Mouse (Mus musculus): ENCODE measurements around the gene Muc15. TPM values are rescaled to one million over a fixed set of nuclear protein-coding genes. Genes with fewer than 3 reads are reported as not detected.

Muc15 gene
- not detected for total RNA-seq (2021)
- long read RNA-seq, experiment 1 = 0 reads
- long read RNA-seq, experiment 2 = 0 reads

DNA sequence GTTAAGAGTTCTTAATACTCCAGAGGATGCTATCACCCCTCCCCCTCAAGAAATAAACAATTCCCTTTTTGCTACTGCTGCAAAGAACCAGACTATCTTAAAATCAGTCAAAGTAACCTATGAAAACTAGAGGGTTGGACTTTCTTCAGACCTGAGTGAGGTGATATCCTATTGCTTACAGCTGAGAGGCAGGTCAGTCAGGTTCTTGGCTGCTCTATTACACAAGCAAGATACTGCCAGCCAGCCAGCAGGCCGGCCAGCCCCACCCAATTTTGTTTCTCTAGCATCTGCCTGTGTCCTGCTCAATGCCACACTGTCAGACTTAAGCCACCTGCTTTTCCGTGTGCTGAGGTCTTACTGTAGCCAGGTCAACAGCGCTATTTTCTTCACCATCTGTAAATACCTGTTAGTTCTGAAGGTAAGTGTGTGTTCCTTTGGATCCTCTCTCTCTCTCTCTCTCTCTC lies at the start of gene Muc15:
Gene Muc15 (plus strand): TSS at position 51 of the 464 bp plus-strand sequence.
- DNase-seq = no peak

DNA sequence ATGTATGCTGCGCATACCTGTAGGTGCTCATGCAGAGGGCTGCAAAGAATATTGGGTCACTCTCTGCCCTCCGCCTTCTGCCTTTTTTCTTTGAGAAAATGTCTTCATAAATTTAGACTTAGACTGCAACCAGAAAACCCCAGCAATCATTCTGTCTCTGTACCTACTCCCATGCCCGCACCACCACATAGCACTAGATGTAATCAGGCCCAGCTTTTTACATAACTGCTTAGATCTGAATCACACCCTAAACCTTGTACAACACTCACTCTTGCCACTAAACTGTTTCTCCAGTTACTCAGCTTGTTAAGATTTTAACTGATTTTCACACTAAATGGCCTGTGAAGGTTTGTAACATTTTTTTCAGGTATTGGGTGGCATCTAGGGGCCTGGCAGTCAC lies 11.7 kb upstream of the Muc15 start:
- no peak for DNase-seq

DNA sequence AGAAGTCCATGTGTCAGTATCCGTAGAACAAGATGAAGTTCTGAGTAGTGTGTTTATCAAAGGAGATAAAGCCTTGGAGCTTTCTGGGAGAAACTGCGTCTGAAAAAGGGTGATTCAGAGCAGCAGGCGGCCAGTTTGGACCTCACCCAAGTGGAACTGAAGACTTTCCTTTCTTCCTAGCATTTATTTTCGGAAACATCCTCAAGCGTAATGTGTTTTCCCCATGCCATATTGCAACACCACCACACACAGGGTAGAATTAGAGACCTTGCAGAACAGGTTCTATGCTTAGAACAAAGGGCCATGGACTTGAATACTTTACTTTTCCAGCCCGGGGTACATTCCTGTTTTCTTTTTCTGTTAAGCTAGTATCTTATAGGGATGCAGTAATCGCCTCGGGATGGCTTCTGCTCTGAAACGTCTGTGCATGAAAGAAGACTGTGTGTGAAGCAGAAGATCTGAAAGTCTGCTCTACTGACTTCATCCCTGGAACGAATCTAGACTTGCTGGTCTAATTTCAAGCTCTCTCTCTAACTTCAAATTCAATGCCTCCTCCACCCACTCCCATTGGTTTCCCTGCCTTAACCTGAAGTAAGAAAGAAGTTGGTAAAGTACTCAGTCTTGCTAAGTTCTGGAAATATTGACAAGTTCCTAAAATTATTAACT lies 11.0 kb upstream of the Muc15 start:
- DNase-seq = peak; percentile 4

DNA sequence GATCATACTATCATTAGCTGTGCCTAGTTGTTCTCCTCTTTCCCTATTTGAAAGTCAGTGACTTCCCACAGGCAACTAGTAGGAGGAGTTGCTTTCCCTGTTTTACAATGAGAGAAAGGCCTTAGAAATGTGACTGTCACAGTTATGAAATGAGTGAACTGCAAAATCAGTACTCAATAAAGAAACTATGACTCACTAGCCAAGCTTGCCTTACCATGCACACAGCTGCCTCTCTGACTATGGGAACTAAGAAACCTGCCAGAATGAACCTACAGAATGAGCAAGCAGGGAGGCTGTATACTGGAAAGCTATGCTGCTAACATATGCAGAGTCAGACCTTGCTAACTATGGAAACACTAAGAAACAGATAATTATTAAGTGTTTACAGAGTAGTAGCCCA lies 2.1 kb upstream of the Muc15 start:
- DNase-seq = no peak

DNA sequence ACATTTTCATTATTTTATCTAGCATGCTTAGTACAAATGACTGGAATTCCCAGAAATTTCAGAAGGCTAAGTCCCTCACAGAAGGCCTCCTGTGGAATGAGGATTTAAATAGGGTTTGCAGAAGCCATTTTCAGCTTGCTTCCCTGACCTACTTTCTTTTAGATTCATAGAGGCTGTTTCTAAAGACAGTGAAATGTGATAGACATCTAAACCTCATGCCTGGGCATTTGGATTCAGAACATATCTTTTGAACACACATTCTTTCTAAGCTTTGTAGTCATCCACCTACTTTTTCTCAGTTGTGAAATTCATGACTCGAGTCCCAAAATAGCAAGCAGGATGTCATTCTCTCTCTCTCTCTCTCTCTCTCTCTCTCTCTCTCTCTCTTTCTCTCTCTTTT lies 1.1 kb downstream of the Muc15 start:
- no peak for DNase-seq

DNA sequence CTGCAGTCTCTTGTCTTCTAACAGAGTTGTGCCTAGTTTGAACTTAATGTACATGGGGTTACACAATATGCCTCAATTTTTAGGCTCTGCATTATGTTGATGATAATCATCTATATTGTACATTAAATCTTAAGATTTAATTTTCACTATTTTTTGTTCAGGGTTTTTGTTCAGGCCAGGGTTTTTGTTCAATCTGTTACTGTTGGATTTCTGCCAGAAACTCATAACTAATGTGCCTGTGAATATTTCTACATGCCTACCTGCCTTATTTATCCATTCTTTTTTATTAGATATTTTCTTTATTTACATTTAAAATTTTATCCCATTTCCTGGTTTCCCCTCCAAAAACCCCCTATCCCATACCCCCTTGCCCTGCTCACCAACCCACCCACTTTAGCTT lies 5.0 kb downstream of the Muc15 start:
- DNase-seq = no peak

DNA sequence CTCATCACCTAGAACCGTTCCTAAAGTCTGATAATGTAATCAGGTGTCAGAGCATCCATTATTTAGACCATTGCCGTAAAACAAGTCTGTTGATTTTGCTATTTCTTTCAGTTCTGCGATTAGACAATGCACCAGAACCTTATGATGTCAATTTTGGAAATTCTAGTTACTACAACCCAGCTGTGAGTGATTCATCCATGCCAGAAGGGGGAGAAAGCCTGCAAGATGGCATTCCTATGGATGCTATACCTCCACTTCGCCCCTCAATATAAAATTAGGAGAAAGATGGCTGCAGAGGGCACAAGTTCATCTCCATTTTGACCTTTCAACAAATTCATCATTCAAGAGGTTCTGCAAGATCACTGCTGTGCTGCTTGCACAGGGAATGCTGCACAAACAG lies 16.1 kb downstream of the Muc15 start:
- DNase-seq = no peak

DNA sequence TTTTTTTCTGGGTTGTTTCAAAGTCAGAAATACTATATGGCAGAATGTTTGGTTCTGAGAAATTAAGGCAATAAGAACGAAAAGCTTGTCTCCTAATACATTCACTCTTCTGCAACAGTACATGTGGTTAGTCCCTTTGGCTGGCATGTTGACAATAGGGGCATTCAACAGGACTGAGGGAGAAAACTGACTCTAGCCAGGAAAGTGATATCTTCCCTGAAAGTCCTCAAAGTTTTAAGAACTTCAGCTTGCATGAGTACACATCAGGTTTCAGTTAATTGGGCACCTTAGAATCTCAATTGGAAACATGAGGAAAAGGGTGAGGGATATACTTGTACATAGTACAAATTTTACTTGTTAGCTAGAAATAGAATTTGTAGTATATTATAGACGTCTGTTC lies 16.8 kb downstream of the Muc15 start:
- DNase-seq = no peak

DNA sequence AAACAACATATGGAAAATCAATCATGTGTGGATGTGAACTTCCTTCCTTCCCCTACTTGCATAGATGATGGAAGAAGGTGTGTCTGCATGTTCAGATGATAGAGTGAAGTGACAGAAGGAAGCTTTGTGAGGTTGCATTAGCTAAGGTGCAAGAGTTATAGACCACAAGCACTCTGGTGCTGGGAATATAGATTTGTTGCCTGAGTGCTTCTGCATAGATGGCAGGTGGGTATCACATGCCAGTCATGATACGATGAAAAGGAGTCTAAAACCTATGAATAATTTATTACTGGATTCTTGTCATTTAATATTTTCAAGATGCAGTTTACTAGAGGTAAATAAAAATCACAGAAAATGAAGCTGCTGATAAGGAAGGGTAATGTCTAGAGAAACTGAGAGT lies 18.6 kb downstream of the Muc15 start:
- no peak for DNase-seq

DNA sequence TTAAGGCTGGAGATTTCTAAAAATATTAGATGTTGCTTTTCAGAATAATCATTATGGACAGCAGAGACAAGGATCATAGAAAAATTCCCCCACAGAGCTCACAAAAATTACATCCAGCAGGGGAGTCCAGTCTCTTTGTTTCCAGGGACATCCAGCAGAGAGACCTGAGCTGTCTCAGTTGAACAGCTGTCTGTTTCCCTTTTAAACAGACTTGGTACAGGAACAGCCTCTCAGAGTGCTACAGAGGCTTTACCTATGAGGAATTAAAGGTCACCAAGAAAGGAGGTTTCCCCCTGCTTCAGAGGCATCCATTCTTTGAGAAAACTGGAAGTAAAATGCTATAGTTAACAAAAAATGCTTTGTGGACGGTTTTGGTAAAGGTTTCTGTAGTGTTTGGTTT lies 19.4 kb downstream of the Muc15 start:
- no peak for DNase-seq

DNA sequence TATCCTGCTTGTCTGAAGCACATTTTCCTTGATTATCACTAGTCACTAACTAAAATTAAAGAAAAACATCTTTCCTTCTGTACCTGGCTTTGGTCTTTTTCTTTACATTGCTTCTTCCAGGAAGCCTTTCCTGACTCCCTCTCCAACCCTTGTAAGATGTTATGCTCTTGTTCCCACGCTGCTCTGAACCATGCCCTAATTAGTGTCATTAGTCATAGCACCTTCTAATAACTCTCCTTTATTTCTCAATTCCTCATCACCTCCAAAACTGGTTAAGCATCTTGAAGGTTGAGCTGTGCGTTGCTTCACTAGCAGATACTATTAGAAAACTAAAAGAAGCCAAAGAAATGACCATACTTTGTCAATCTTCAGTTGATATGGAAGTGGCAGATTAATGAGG lies 36.4 kb downstream of the Muc15 start:
- no peak for DNase-seq

DNA sequence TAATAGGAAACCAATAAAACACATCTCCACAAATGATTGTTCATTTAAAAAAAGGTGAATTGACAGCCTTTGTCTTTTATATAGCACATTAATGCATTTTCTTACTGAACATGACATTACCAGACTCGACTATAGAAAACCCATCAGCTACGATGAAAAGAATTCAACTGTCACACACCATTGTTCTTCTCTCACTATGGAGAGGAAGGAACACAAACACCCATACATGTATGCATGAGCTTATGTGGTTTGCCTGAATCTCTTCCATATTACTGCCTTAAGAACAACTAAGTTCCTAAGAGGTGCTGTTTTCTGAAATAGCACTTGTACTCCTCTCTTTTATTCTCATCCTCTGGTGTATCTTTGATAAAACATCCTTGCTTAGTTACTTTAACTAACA lies 38.3 kb downstream of the Muc15 start:
- no peak for DNase-seq

DNA sequence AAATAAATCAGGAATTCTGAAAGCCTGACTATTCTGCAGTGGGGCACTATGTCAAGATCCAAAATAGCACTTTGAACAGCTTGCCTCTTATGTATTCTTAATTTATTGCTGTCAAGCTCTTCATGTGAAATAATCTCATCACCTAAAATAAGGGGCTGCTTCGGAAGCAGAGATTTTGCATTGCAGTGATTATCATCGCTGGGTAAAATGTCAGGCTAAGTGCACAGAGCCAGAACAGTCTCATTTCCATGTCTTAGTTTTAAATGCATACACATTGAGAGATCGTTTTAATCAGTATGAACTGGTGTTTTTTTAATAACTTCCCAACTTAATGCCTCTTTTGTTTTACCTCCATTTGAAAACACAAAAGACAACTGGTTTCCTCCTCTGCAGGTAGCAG lies 66.3 kb downstream of the Muc15 start:
- no peak for DNase-seq

Other genes with a start within 250 kb of the Muc15 start
- not detected for gene Slc5a12, start 124.0 kb upstream of the Muc15 start, total RNA-seq (2021)
- under 1 TPM; 0.13 to 0.18 TPM for gene Ano3, start 229.6 kb downstream of the Muc15 start, total RNA-seq (2021)